Comparison of ENCODE assay signal across 21 mouse cellular contexts in the genomic region with DNA sequence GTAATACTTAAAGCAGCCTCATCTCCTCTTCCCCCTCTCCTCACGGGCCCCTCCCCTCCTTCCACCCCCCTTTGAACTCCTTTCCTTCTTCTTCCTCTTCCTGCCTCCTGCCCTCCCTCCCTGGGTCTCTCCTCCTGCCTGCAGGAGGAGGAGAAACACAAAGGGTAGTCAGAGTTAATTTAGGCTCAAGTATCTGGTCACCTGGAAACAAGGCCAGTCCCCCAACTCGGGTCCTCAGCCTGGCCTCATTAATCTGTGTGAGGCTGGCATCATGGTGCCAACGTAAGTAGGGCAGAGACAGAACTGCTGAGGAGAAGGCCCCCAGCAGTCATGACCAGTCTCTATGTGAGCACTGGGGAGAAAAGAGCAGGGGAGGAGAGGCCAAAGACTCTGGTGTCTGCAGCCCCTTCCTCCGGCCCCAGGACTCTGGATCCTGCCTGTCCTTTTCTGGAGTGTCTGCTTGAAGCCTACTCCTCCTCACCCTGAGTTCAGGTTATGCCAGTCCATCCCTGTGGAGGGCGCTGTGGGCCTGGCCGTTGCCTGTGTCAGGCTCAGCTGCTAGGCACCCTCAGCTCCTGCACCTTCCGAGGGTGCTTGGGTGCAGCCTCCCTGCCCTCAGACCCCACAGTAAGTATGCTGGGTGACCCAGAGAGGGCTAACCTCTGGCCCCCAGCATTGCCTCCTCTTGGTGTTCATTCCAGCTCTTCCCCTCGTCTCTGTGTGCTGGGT.
DNase-seq lines count a peak whose midpoint lies in the region; ATAC-seq and TF ChIP-seq lines count a peak whose summit lies in the region.
"Had no signal": no experiment of that assay in that cellular context is flagged by ENCODE, and none has a peak within 500 bp of the region (broad histone marks: within the 10 kb centered on the region; RNA-seq: fewer than 3 reads in every experiment).

No protein-coding gene starts in this region.

- H3K27ac ChIP-seq in forebrain, postnatal 0 days (ENCODE audit: low read depth, low read length) = no peak overlapping the region
- H3K27ac ChIP-seq in forebrain, embryonic 14.5 days (ENCODE audit: low read depth, low read length) = no peak overlapping the region
- H3K27ac ChIP-seq in liver, adult 2 months (replicated peaks; ENCODE audit: insufficient read depth, low read depth, low read length) = no peak overlapping the region
- H3K27ac ChIP-seq in liver, postnatal 0 days (ENCODE audit: low read depth) = no peak overlapping the region
- H3K27ac ChIP-seq: embryonic facial prominence, embryonic 15.5 days; kidney, embryonic 15.5 days; limb, embryonic 10.5 days; macrophage had no signal

- H3K36me3 ChIP-seq in forebrain, postnatal 0 days (ENCODE audit: insufficient read depth) = no peaks in the 10 kb centered on the region
- no peaks in the 10 kb centered on the region for H3K36me3 ChIP-seq in forebrain, embryonic 14.5 days (ENCODE audit: control insufficient read depth, insufficient read depth, low read length)
- no peaks in the 10 kb centered on the region for H3K36me3 ChIP-seq in liver, adult 2 months (ENCODE audit: control insufficient read depth, insufficient read depth, low read length)
- H3K36me3 ChIP-seq in liver, postnatal 0 days (replicated peaks; ENCODE audit: insufficient read depth, low read length) = no peaks in the 10 kb centered on the region
- H3K36me3 ChIP-seq: embryonic facial prominence, embryonic 15.5 days; kidney, embryonic 15.5 days; limb, embryonic 10.5 days had no signal

- H3K79me2 ChIP-seq in liver, adult 2 months (ENCODE audit: control insufficient read depth, insufficient read depth, low read length) = no peaks in the 10 kb centered on the region

- no peak for ATAC-seq in forebrain, postnatal 0 days
- no peak for ATAC-seq in forebrain, embryonic 14.5 days
- no peak for ATAC-seq in liver, postnatal 0 days
- ATAC-seq: intestine, embryonic 16.5 days; lung, postnatal 0 days; midbrain, embryonic 16.5 days had no signal

- no peak overlapping the region for H3K4me3 ChIP-seq in forebrain, postnatal 0 days (ENCODE audit: low read depth, low read length)
- H3K4me3 ChIP-seq in forebrain, embryonic 14.5 days (ENCODE audit: low read depth, low read length) = no peak overlapping the region
- H3K4me3 ChIP-seq in liver, adult 2 months (ENCODE audit: insufficient read depth, low read depth, low read length) = no peak overlapping the region
- no peak overlapping the region for H3K4me3 ChIP-seq in liver, postnatal 0 days (ENCODE audit: low read depth, low read length)
- H3K4me3 ChIP-seq: embryonic facial prominence, embryonic 15.5 days; kidney, embryonic 15.5 days; limb, embryonic 10.5 days had no signal

- H3K4me2 ChIP-seq in forebrain, postnatal 0 days (ENCODE audit: low read depth) = no peak overlapping the region
- H3K4me2 ChIP-seq in forebrain, embryonic 14.5 days (ENCODE audit: low read length) = no peak overlapping the region
- H3K4me2 ChIP-seq in liver, postnatal 0 days (ENCODE audit: low read depth, low read length) = no peak overlapping the region
- H3K4me2 ChIP-seq: embryonic facial prominence, embryonic 15.5 days; heart, embryonic 11.5 days; kidney, embryonic 15.5 days had no signal

- no peak for DNase-seq in forebrain, postnatal 0 days
- DNase-seq in forebrain, embryonic 14.5 days (ENCODE audit: low spot score) = no peak
- DNase-seq in liver, adult 2 months (ENCODE audit: extremely low read depth, low read depth, low spot score) = no peak
- DNase-seq in liver, postnatal 0 days = no peak
- peak; percentile 74 for DNase-seq in ZHBTc4 (ENCODE audit: low read depth, low spot score)
- DNase-seq in retina, postnatal 1 day = peak; percentile 94
- DNase-seq in heart, adult 11 months = no peak
- no peak for DNase-seq in kidney, adult 8-10 months
- DNase-seq: adrenal gland, postnatal 14 days; cerebellum, adult 9-10 months; kidney, postnatal 36 days; liver; right cerebral cortex, postnatal 4 days had no signal

- no peaks in the 10 kb centered on the region for H3K27me3 ChIP-seq in forebrain, postnatal 0 days (ENCODE audit: insufficient read depth, low read length)
- H3K27me3 ChIP-seq in forebrain, embryonic 14.5 days (replicated peaks; ENCODE audit: control insufficient read depth, insufficient read depth, low read length) = no peaks in the 10 kb centered on the region
- no peaks in the 10 kb centered on the region for H3K27me3 ChIP-seq in liver, adult 2 months (ENCODE audit: control insufficient read depth, insufficient read depth, low read length)
- no peaks in the 10 kb centered on the region for H3K27me3 ChIP-seq in liver, postnatal 0 days (ENCODE audit: insufficient read depth, low read length)

- 0 out of 2 replicates have a peak, but pooled peaks cover 3% of the 10 kb centered on the region for H3K4me1 ChIP-seq in forebrain, postnatal 0 days (ENCODE audit: insufficient read depth)
- peaks cover 4% of the 10 kb centered on the region; the same call in 1 of the 2 replicates for H3K4me1 ChIP-seq in forebrain, embryonic 14.5 days (ENCODE audit: control insufficient read depth, insufficient read depth, low read length)
- H3K4me1 ChIP-seq in liver, adult 2 months (ENCODE audit: control insufficient read depth, insufficient read depth, low read length) = no peaks in the 10 kb centered on the region
- H3K4me1 ChIP-seq in liver, postnatal 0 days (ENCODE audit: insufficient read depth) = no peaks in the 10 kb centered on the region

- H3K9me3 ChIP-seq in forebrain, postnatal 0 days (ENCODE audit: low read length) = no peaks in the 10 kb centered on the region
- no peaks in the 10 kb centered on the region for H3K9me3 ChIP-seq in forebrain, embryonic 14.5 days (replicated peaks; ENCODE audit: control insufficient read depth, low read length)
- H3K9me3 ChIP-seq in liver, postnatal 0 days (ENCODE audit: low read length) = no peaks in the 10 kb centered on the region
- H3K9me3 ChIP-seq: embryonic facial prominence, embryonic 15.5 days; kidney, embryonic 15.5 days; limb, embryonic 10.5 days had no signal

- TF ChIP-seq POLR2A in liver, adult 2 months (IDR thresholded peaks at IDR 0.05; ENCODE audit: extremely low read depth, insufficient read depth, low read length) = no peak

- no peak for TF ChIP-seq EP300 in liver, postnatal 0 days (IDR thresholded peaks at IDR 0.05; ENCODE audit: low read depth)

- TF ChIP-seq CTCF in forebrain, postnatal 0 days (IDR thresholded peaks at IDR 0.05; ENCODE audit: low read depth) = peak; percentile 32
- TF ChIP-seq CTCF in liver, adult 2 months (IDR thresholded peaks at IDR 0.05; ENCODE audit: low read depth, low read length) = 0 out of 2 replicates have a peak, but pooled peaks have one; percentile 2
- no peak for TF ChIP-seq CTCF in liver, postnatal 0 days (IDR thresholded peaks at IDR 0.05; ENCODE audit: low read depth)

- H3K9ac ChIP-seq in forebrain, postnatal 0 days = no peak overlapping the region
- H3K9ac ChIP-seq in forebrain, embryonic 14.5 days (ENCODE audit: low read length) = no peak overlapping the region
- no peak overlapping the region for H3K9ac ChIP-seq in liver, adult 2 months (ENCODE audit: low read depth, low read length)
- no peak overlapping the region for H3K9ac ChIP-seq in liver, postnatal 0 days (replicated peaks)
- H3K9ac ChIP-seq: embryonic facial prominence, embryonic 15.5 days; kidney, embryonic 15.5 days had no signal

- 56% methylated on average over 7 of the region's 8 CpGs for WGBS in forebrain, postnatal 0 days
- WGBS in forebrain, embryonic 14.5 days = 52% methylated on average over 8 of the region's 8 CpGs
- 55% methylated on average over 8 of the region's 8 CpGs for WGBS in liver, adult 2 months
- WGBS in liver, postnatal 0 days (ENCODE audit: insufficient replicate concordance) = 44% methylated on average over 8 of the region's 8 CpGs

Comparison
In these comparisons a context has a peak if more than half of its experiments do, and no peak if none do; other contexts are left out.
1. DNase-seq: peak in ZHBTc4 (single experiment) and retina, postnatal 1 day (single experiment); none in forebrain, postnatal 0 days (single experiment), forebrain, embryonic 14.5 days (single experiment), liver, adult 2 months (single experiment), liver, postnatal 0 days (single experiment), heart, adult 11 months (single experiment) and kidney, adult 8-10 months (0 of 2).